Mouse (Mus musculus) fibroblast of lung, adult 2 months (primary cell): Measurements from ENCODE around the gene Maml2.

Source experiments
- DNase-seq: peaks from one replicate; pipeline ENCODE4 v3.0.0-alpha.2; 2011; ENCODE audit warnings: low read depth

Maml2 gene

DNA sequence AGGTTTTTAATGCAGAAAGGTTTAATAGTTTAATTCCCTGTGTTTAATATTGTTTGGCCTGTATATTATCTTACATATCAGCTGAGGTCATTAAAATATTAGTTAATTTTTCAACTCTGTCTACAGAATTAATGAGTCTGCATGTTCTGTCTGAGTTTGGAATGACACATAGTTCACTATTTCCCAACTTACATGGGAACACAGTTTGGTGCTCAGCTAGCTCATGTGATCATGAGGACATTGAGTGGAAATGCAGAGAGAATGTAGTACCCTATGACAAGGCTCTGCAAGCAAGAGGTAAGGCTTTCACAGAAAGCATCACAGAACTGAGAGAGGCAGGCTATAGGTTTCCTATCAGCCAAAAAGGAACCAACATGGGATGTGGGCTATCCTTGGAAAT, 197.8 kb downstream of the Maml2 start:
- DNase-seq, result no peak

- DNase-seq, result no peak
Measured at GRCm38 (mm10) chr9:13497016-13497415, 199.3 kb downstream of the Maml2 start.

DNA sequence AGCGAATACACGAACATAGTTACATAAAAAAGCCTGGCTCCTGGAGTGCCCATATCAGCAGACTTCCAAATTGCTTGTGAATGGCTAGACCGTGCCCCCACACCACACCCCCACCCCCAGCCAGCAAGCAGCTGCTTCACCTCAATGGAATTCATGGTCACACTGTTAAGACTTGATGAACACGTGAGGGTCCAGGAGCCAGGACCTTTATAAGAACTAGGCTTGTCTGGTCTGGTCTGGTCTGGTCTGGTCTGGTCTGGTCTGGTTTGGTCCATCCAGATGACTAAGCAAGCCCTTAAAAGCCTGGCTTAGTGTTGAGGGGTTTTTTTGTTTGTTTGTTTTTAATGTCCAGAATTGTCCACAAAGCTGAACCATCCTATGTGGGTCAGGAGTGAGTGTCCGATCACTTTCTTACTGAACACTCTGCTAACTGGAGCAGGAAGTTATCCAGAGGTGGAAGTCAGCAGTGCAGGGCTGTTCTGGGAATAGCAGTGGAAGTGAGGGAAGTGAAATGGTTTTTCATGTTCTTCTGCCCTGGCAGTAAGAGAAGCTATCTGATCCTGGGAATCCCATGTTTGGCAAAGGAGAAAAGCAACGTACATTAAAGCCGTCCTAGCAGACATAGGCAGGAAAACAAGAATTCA, 200.1 kb downstream of the Maml2 start:
- peak; percentile 92 for DNase-seq

GRCm38 (mm10) chr9:13500045-13500444, 202.3 kb downstream of the Maml2 start:
- DNase-seq, result no peak

DNA sequence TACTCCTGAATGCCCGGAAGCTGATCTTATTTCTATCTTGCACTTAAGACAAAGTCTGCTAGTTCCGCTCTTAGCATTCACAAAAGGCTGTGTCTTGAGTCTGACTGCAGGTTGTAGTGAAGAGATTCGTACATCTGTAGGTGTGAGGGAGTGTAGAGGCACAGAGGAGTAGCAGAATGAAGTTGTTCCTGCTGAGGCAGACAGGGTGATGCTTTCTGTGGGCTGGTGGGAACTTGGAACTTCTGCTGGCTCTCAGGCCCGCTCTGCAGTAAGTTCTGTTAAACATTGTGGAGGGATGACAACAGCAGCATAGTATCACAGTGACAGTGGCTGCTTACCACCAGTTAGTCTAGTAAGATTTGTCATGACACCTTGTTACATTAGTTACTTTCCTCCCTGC, 207.3 kb downstream of the Maml2 start:
- DNase-seq, result no peak

GRCm38 (mm10) chr9:13506956-13507821, 209.4 kb downstream of the Maml2 start:
- no peak for DNase-seq

DNA sequence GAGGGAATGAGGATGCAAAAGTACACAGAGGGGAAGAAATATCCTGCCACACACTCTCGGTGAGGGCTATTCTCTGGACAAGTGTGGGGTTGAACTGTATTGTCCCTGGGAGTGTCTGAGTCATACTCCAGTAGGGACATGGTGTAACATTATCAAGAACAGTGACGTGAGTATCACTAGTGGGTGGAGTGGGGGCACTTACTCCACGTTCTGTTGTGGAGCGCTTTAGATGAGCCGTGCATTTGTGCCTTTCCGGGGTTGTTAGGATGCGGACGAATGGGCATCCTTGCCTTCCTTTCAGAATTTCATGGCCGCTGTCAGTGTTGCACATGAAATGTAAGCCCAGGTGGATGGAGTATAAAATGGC, 210.0 kb downstream of the Maml2 start:
- no peak for DNase-seq

GRCm38 (mm10) chr9:13509751-13510150, 212.0 kb downstream of the Maml2 start:
- DNase-seq, result no peak

DNA sequence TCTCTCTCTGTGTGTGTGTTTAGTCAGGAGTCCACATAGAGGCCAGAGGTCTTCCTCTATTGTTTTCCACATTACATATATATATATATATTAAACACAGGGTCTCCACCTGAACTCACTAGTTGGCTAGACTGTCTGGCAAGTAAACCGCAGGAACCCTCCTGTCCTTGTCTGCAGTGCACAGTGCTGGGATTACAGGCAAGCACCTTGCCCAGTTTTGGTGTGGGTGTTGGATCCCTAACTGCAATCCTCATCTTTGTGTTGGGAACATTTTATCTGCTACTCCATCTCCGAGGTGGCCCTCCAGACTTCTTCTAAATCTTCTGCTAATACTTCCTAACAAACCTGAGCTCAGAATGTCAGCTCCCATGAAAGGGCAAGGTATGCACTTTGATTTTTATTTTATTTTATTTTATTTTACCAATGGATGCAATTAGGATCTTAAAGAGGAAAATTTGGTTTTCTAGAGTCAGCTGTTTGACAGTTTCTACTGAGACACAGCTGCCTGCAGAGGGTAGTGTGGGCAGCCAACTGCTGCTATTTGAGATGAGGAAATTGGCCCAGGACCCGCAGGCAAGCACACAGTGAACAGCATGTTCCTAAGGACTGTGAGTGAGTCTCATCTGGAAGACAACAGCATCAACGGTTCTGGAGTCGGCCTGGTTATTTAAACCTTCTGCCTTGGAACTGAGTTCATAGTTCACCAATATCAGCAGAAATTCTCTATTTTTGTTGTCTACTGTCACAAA, 213.0 kb downstream of the Maml2 start:
- no peak for DNase-seq

GRCm38 (mm10) chr9:13513135-13513534, 215.4 kb downstream of the Maml2 start:
- DNase-seq, result no peak

GRCm38 (mm10) chr9:13514435-13514834, 216.7 kb downstream of the Maml2 start:
- DNase-seq, result no peak

GRCm38 (mm10) chr9:13515976-13516375, 218.2 kb downstream of the Maml2 start:
- no peak for DNase-seq

DNA sequence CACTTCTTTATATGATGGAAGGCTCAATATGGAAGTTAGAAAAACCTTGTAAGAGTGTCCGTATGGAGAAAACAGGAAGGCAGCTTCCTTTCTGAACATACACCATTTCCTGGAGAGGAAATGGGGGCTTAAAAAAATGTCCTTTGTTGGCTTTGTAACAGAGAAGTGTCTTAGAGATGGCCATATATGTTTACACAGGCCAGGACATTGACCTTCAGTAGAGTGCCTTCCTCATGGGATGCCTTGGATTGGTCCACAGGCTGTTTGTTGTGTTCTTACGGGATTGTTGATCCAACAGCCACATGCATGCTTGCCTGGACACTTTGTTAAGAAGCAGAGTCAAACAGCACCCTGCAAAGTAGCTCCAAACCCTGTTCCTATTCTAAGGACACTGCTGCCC, 220.3 kb downstream of the Maml2 start:
- no peak for DNase-seq

DNA sequence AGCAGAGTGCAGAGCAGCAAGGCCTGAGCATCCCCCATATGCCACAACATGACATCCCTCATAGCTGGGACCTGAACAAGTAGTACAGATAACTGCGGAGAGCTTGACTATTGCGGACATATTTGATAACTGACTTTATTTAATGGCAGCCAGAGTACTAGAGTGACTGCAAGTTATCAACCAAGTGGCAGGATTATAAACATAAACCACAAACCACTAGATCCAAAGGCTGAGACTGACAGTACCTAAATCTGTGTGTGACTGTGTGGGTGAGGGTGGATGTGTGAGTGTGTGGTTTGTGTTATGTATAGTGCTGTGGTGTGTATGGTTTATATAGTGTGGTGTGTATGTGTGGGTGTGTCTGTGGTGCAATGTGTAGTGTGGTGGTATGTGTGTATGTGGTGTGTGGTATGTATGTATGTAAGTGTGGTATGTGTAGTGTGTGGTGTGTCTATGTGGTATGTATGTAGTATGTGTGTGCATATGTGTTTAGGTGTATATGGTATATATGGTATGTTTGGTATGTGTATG, 220.7 kb downstream of the Maml2 start:
- DNase-seq, result no peak

GRCm38 (mm10) chr9:13522061-13522820, 224.5 kb downstream of the Maml2 start:
- no peak for DNase-seq

GRCm38 (mm10) chr9:13523046-13523445, 225.3 kb downstream of the Maml2 start:
- no peak for DNase-seq

- DNase-seq, result no peak
Measured at GRCm38 (mm10) chr9:13525075-13525474, 227.3 kb downstream of the Maml2 start.

DNA sequence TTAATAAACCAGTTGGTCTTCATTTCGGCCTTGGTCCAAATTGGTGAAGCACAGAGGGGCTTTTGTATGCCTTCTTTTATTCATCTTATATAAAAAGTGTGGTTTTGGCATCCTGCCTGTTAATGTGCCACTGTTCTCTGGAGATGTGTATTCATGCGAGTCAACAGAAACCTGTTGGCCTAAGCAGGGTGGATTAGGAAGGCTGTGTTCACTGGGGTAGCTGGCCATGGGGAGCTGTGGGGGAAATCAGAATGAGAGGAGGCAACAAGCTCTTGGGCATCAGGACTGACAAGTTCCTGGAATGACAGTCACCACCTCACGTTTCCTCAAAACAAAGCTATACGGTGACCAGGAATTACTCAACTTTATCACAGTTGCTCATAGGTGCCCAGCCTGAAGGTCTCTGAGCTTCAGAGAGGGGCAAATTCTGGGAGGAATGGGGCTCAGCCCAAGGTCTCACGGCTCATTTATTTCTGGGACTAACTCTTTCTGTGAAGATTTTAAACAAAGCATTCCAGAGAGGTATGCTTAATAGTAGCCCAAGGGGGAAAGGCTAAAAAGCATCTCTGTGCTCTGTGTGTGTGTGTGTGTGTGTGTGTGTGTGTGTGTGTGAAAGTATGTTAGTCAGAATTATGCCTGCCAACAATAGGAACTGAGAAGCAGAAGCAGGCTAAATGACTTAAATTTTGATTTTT, 228.0 kb downstream of the Maml2 start:
- no peak for DNase-seq

DNA sequence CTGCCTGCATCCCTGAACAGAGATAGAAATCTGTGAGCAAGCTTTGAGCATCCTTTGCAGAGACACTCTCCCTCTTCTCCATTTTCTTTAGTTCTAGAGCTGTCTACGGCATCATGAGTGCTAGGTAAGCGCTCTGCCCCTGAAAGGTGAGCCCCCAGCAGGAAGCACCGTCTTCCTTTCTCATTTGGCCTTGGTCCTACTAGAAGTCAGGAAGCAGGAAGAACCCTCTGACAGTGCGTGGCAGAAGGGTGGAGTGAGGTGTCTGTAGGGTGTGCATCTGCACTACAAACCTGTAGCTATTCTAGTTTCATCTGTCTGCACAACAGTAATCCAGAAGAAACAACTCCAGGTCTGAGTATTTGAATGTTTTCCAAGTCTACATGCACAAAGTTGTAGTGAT, 232.8 kb downstream of the Maml2 start:
- DNase-seq, result no peak

GRCm38 (mm10) chr9:13533076-13533707, 235.4 kb downstream of the Maml2 start:
- no peak for DNase-seq

DNA sequence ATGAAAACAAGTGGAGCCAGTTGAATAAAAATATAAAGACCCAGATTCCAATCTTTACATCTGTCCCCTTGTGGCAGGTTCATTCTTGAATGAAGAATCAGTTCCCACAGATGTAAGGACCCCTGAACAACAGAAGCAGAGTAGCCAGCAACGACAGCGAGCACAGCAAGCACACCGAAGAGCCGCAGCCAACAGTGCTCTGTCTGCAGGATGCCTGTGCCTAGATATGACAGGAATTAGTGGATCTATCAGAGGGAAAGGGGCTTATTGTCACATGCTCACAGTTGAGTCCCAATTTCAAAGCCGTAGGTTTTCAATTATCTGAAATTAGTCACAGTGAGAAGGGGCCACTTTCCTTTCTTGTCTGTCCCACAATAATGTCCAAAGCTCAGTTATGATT, 238.0 kb downstream of the Maml2 start:
- DNase-seq, result no peak
